Mouse (Mus musculus) C2C12 (cell line): ENCODE results near the gene Herc1. TPM values are rescaled to one million over a fixed set of nuclear protein-coding genes. Genes with fewer than 3 reads are reported as not detected.

ENCODE experiments used
- H3K27me3 ChIP-seq: one replicate; pipeline ENCODE4 v1.6.1; 2011; ENCODE audit not compliant: control insufficient read depth, insufficient read depth, insufficient read length
- H3K36me3 ChIP-seq: one replicate; pipeline ENCODE4 v1.6.1; 2011; ENCODE audit not compliant: control insufficient read depth, insufficient read depth
- H3K4me3 ChIP-seq: one replicate; pipeline ENCODE4 v1.5.1; 2011; ENCODE audit warnings: mild to moderate bottlenecking, control low read depth; ENCODE audit not compliant: poor library complexity, insufficient read depth, severe bottlenecking
- H3K79me2 ChIP-seq: one replicate; pipeline ENCODE4 v1.6.1; 2011; ENCODE audit not compliant: control insufficient read depth, insufficient read depth
- H3K79me3 ChIP-seq: one replicate; pipeline ENCODE4 v1.6.1; 2011; ENCODE audit warnings: low read depth, control low read depth
- H3ac ChIP-seq: one replicate; pipeline ENCODE3; 2011; ENCODE audit warnings: low read depth; ENCODE audit not compliant: control insufficient read depth, insufficient read length
- CEBPB ChIP-seq: IDR thresholded peaks from one replicate; pipeline ENCODE4 v1.6.1; 2011; ENCODE audit warnings: low read depth, mild to moderate bottlenecking, control low read depth, moderate library complexity
- CTCF ChIP-seq: IDR thresholded peaks from one replicate; pipeline ENCODE4 v1.5.1; 2011; ENCODE audit not compliant: control insufficient read depth, insufficient read depth, insufficient read length
- FOSL1 ChIP-seq: IDR thresholded peaks from one replicate; pipeline ENCODE4 v1.8.0; 2011; ENCODE audit warnings: mild to moderate bottlenecking, low read length; ENCODE audit not compliant: poor library complexity, insufficient read depth, severe bottlenecking
- MAX ChIP-seq: IDR thresholded peaks from one replicate; pipeline ENCODE4 v1.6.1; 2011; ENCODE audit warnings: mild to moderate bottlenecking, control low read depth
- MYOD1 ChIP-seq: IDR thresholded peaks from one replicate; pipeline ENCODE4 v1.6.1; 2011; ENCODE audit warnings: low read depth; ENCODE audit not compliant: control insufficient read depth, insufficient read length
- MYOG ChIP-seq: IDR thresholded peaks from one replicate; pipeline ENCODE4 v1.6.1; 2011; ENCODE audit not compliant: control insufficient read depth, insufficient read length; ENCODE audit errors: extremely low read depth
- USF1 ChIP-seq: IDR thresholded peaks from one replicate; pipeline ENCODE4 v1.6.1; 2011; ENCODE audit warnings: low read depth, mild to moderate bottlenecking, control low read depth, moderate library complexity
- polyA plus RNA-seq: library from polyadenylated mRNA; unstranded; fragments of >200 nt; fragmentation: generic; extraction: Trizol; gene quantifications from one replicate; pipeline ENCODE4 v1.2.1, GENCODE M21; 2012; ENCODE audit warnings: missing spikeins

Herc1 gene
- polyA plus RNA-seq, 1 experiment: 7.8 TPM

DNA sequence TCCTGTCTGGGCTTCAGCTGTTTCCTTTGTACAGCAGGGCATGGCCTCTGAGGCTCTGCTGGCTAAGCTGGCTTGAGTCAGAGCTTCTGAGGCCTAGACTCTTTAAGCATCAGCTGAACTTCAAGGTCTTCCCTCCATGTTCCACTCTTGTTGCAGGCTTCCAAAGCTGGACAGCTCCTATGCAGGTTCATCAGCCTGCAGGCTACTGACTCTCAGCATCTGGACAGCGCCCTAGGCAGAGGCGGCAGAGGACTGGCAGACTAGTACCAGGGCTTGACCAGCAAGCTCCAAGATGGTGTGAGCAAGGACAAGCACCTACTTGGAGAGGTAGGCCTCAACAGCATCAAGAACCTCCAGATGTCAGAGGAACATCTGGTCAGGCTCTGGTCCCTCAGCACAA lies 42.9 kb upstream of the Herc1 start:
- H3K79me2 ChIP-seq: no peaks in the 10 kb centered on the region
- no peak overlapping the region for H3ac ChIP-seq
- no peaks in the 10 kb centered on the region for H3K79me3 ChIP-seq
- H3K4me3 ChIP-seq: no peak overlapping the region
- no peaks in the 10 kb centered on the region for H3K36me3 ChIP-seq
- TF ChIP-seq USF1 (no peak), CTCF (no peak), MAX (peak; percentile 71)
- no peaks in the 10 kb centered on the region for H3K27me3 ChIP-seq

DNA sequence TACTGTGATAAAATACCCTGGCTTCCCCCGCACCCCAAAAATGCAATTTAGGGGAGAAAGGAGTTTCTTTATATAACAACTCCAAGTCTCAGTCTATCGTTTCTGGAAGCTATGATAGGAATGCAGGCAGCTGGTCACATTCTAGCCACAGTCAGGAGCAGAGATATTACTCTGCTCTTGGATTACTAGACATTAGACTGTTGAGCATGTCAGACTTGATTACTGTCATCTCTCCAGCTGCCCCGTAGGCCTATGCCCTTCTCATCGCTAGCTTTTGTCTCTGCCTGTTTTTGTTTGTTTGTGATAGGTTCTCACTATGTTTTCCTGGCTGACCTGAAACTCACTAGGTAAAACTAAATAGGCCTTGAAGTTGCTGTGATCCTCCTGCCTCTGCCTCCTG lies 41.5 kb upstream of the Herc1 start:
- H3K36me3 ChIP-seq: no peaks in the 10 kb centered on the region
- no peaks in the 10 kb centered on the region for H3K79me2 ChIP-seq
- no peaks in the 10 kb centered on the region for H3K79me3 ChIP-seq
- no peak overlapping the region for H3K4me3 ChIP-seq
- TF ChIP-seq MAX: no peak
- no peak for TF ChIP-seq CTCF
- TF ChIP-seq FOSL1: no peak
- no peak for TF ChIP-seq CEBPB
- no peak for TF ChIP-seq MYOD1
- no peak for TF ChIP-seq MYOG
- TF ChIP-seq USF1: no peak
- H3ac ChIP-seq: no peak overlapping the region
- H3K27me3 ChIP-seq: no peaks in the 10 kb centered on the region

DNA sequence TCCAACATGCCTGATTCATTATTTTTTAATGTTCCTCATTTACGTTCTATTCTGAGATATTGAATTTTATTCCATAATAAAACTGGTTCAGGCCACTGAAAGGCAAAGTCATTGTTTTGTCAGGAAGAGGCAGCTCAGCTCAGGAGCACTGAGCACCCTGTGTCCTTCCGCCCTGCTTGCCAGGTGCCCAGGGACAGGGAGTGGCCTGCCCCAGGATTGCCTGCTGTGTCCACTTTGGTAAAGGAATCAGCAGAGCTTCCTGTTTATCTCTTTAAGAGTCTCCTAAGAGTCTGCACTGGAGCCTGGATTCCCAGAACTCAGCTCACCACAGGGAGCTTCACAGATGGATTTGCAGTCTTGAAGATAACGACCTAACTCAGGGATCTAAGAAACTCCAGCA lies 38.8 kb upstream of the Herc1 start:
- H3K27me3 ChIP-seq: no peaks in the 10 kb centered on the region
- no peaks in the 10 kb centered on the region for H3K79me3 ChIP-seq
- TF ChIP-seq USF1 (no peak), MYOD1 (no peak), MAX (no peak)
- no peak overlapping the region for H3ac ChIP-seq
- no peak overlapping the region for H3K4me3 ChIP-seq
- H3K36me3 ChIP-seq: no peaks in the 10 kb centered on the region
- H3K79me2 ChIP-seq: no peaks in the 10 kb centered on the region

DNA sequence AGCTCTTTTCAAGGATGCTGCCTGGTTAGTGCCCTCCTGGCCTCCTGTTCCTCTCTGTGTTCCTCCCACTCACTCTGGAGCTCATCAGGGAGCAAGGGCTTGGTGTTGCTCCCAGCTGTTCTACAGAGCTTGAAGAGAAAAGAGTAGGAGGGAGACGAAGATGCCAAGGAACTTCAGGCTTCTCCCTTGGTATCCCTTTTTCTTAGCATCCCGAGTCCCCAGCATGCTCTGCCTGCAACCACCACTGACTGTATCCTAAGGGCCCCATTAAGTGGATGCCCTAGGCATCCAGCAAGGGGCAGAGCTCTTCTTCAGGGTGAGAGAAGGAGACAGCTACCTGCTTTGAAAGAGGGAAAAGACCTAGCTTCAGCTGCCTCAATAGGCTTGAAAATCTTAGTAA lies 33.6 kb upstream of the Herc1 start:
- Histone ChIP-seq H3K79me2 (no peaks in the 10 kb centered on the region), H3ac (no peak overlapping the region), H3K4me3 (no peak overlapping the region), H3K79me3 (no peaks in the 10 kb centered on the region), H3K27me3 (no peaks in the 10 kb centered on the region), H3K36me3 (no peaks in the 10 kb centered on the region)
- TF ChIP-seq FOSL1 (no peak), USF1 (no peak), MYOD1 (no peak), CTCF (no peak), MAX (no peak), MYOG (no peak), CEBPB (no peak)

DNA sequence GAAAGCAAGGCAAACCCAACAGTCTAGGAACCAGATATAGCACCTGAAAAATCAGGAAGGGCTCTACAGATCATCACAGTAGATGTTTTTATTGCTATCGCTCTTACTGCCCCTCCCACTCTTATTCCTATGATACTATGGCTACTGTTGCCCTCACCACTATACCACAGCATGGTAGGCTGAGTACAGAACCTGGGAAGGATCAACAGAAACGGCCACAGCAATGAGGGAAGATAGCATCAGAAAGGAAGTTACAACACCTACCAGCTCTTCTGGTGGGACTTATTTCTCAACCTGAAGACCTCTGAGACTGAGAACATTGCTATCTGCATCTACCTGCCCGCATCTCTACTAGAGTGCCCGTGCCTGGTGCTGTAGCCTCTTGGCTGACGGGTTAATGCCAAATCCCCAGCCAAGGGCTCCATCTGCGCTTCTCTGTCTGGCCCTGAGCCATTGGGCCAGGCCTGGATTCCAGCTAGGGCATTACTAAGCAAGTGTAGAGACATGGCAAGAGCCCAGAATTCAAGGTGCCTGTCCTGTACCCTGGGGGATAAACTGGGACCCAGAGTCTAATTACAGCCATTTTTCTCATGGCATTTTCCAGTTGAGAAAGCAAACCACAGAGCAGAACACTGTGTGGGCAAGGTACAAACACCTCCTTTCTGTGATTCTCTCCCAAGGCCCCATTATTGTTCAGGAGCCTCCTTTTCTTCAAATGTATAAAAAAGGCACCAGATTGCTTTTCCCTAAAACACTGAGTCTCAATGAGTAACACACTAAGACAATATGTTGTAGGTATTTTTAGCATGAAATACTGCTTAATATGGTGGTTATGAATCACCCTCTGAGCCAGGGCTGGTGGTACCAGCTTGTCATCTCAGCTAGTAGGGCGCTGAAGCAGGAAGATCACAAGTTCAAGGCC lies 28.0 kb upstream of the Herc1 start:
- Histone ChIP-seq H3K79me3 (no peaks in the 10 kb centered on the region), H3ac (no peak overlapping the region), H3K36me3 (no peaks in the 10 kb centered on the region), H3K4me3 (no peak overlapping the region), H3K27me3 (no peaks in the 10 kb centered on the region), H3K79me2 (no peaks in the 10 kb centered on the region)
- TF ChIP-seq MYOG (no peak), FOSL1 (no peak), MAX (no peak), CTCF (no peak), USF1 (no peak), CEBPB (no peak), MYOD1 (no peak)

DNA sequence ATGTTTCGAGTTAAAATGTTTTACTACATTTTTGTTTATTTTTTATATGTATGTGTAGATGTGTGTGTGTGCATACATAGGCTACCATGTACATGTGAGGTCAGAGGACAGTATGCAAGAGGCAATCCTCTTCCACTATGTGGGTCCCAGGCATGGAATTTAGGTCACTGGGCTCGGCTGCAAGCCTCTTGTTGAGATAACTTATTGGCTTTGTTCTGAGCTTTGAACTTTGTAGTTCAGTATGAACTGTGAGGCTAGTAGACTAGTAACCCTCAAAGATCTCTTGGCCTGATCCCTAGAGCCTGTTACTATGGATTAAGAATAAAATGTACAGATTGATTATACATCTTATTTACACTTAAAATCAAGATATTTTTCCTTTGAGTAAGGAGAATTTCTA lies 23.4 kb upstream of the Herc1 start:
- Histone ChIP-seq H3ac (no peak overlapping the region), H3K79me2 (no peaks in the 10 kb centered on the region), H3K79me3 (no peaks in the 10 kb centered on the region), H3K4me3 (no peak overlapping the region), H3K27me3 (no peaks in the 10 kb centered on the region), H3K36me3 (no peaks in the 10 kb centered on the region)
- TF ChIP-seq FOSL1 (no peak), CTCF (no peak), MYOD1 (no peak), USF1 (no peak), MYOG (no peak), CEBPB (no peak), MAX (no peak)
